Mouse (Mus musculus): ENCODE data around the gene Lrrc20. TPM values are rescaled to one million over a fixed set of nuclear protein-coding genes. Genes with fewer than 3 reads are reported as not detected.

Gene Lrrc20
- polyA plus RNA-seq, 1 experiment, result 11.8 TPM

- Histone ChIP-seq H3K79me2 (ENCODE audit: control insufficient read depth, insufficient read depth) (no peaks in the 10 kb centered on the region), H3K4me3 (ENCODE audit: insufficient read depth, poor library complexity, severe bottlenecking) (no peak overlapping the region), H3ac (ENCODE audit: control insufficient read depth, insufficient read length, low read depth) (no peak overlapping the region), H3K79me3 (ENCODE audit: low read depth) (no peaks in the 10 kb centered on the region), H3K36me3 (ENCODE audit: control insufficient read depth, insufficient read depth) (no peaks in the 10 kb centered on the region), H3K27me3 (ENCODE audit: control insufficient read depth, insufficient read depth, insufficient read length) (no peaks in the 10 kb centered on the region)
- no peak for TF ChIP-seq MYOG (IDR thresholded peaks at IDR 0.05; ENCODE audit: control insufficient read depth, extremely low read depth, insufficient read length)
- TF ChIP-seq USF1 (IDR thresholded peaks at IDR 0.05; ENCODE audit: low read depth), result no peak
- no peak for TF ChIP-seq MYOD1 (IDR thresholded peaks at IDR 0.05; ENCODE audit: control insufficient read depth, insufficient read length, low read depth)
- TF ChIP-seq CEBPB (IDR thresholded peaks at IDR 0.05; ENCODE audit: low read depth), result no peak
- TF ChIP-seq CTCF (IDR thresholded peaks at IDR 0.05; ENCODE audit: control insufficient read depth, insufficient read depth, insufficient read length), result no peak
- no peak for TF ChIP-seq MAX (IDR thresholded peaks at IDR 0.05)
- TF ChIP-seq FOSL1 (IDR thresholded peaks at IDR 0.05; ENCODE audit: insufficient read depth, low read length, poor library complexity, severe bottlenecking), result no peak
These were observed 62.8 kb downstream of the Lrrc20 start for GRCm38 (mm10) chr10:61538446-61538845.

DNA sequence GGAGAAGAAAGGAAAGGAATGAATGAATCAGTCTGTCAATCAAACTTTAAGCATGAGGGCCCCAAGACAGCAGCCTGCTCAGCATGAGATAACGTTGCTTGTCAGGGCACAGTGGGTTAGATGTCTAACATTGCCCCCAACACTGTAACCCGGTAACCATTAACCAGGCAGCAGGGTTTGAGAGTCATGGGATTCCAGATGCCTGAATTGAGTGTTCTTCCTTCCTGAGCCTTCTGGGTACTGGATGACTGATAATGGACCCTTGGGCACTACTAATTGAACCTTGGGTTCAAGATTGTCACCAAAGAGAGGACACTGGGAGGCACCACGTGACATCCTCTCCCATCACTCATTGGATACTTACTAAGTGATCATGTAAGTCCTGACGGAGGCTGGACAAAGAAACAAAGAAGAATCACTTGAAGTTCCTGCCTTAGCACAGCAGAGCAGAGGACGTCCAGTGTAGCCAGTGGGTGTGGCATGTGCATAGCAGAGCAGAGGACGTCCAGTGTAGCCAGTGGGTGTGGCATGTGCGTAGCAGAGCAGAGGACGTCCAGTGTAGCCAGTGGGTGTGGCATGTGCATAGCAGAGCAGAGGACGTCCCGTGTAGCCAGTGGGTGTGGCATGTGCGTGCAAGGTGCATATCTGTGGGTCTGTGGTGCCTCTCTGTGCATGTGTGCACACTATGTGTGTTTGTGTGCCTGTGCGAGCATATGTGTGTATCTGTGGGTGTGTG lies 68.7 kb downstream of the Lrrc20 start:
- no peak overlapping the region for H3ac ChIP-seq (ENCODE audit: control insufficient read depth, insufficient read length, low read depth)
- H3K36me3 ChIP-seq (ENCODE audit: control insufficient read depth, insufficient read depth), result no peaks in the 10 kb centered on the region
- H3K79me2 ChIP-seq (ENCODE audit: control insufficient read depth, insufficient read depth), result no peaks in the 10 kb centered on the region
- no peak overlapping the region for H3K4me3 ChIP-seq (ENCODE audit: insufficient read depth, poor library complexity, severe bottlenecking)
- no peaks in the 10 kb centered on the region for H3K79me3 ChIP-seq (ENCODE audit: low read depth)
- H3K27me3 ChIP-seq (ENCODE audit: control insufficient read depth, insufficient read depth, insufficient read length), result no peaks in the 10 kb centered on the region
- no peak for TF ChIP-seq MYOD1 (IDR thresholded peaks at IDR 0.05; ENCODE audit: control insufficient read depth, insufficient read length, low read depth)
- no peak for TF ChIP-seq MYOG (IDR thresholded peaks at IDR 0.05; ENCODE audit: control insufficient read depth, extremely low read depth, insufficient read length)
- no peak for TF ChIP-seq CTCF (IDR thresholded peaks at IDR 0.05; ENCODE audit: control insufficient read depth, insufficient read depth, insufficient read length)
- no peak for TF ChIP-seq USF1 (IDR thresholded peaks at IDR 0.05; ENCODE audit: low read depth)
- no peak for TF ChIP-seq CEBPB (IDR thresholded peaks at IDR 0.05; ENCODE audit: low read depth)

DNA sequence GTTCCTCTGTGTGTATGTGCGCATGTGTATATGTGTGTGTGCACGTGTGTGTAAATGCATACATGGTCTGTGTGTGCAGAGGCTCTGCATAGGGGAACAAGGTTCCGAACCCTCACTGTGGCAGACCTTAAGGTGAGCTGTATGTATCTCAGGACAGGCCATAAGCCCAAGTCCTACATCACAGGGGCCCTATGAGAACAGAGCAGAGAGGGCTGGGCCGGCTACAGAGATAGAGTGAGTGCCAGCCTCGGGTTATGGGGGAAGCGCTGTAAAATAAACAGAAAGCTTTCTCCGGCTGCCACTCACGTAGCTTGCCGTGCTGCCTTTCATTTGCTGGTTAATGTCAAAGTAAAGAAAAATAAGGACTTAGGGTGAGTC lies 69.3 kb downstream of the Lrrc20 start:
- TF ChIP-seq USF1 (IDR thresholded peaks at IDR 0.05; ENCODE audit: low read depth) (no peak), CEBPB (IDR thresholded peaks at IDR 0.05; ENCODE audit: low read depth) (no peak), MYOG (IDR thresholded peaks at IDR 0.05; ENCODE audit: control insufficient read depth, extremely low read depth, insufficient read length) (no peak), CTCF (IDR thresholded peaks at IDR 0.05; ENCODE audit: control insufficient read depth, insufficient read depth, insufficient read length) (no peak), FOSL1 (IDR thresholded peaks at IDR 0.05; ENCODE audit: insufficient read depth, low read length, poor library complexity, severe bottlenecking) (no peak), MYOD1 (IDR thresholded peaks at IDR 0.05; ENCODE audit: control insufficient read depth, insufficient read length, low read depth) (no peak), MAX (IDR thresholded peaks at IDR 0.05) (no peak)
- Histone ChIP-seq H3K79me2 (ENCODE audit: control insufficient read depth, insufficient read depth) (no peaks in the 10 kb centered on the region), H3K4me3 (ENCODE audit: insufficient read depth, poor library complexity, severe bottlenecking) (no peak overlapping the region), H3K27me3 (ENCODE audit: control insufficient read depth, insufficient read depth, insufficient read length) (no peaks in the 10 kb centered on the region), H3K79me3 (ENCODE audit: low read depth) (no peaks in the 10 kb centered on the region), H3ac (ENCODE audit: control insufficient read depth, insufficient read length, low read depth) (no peak overlapping the region), H3K36me3 (ENCODE audit: control insufficient read depth, insufficient read depth) (no peaks in the 10 kb centered on the region)

GRCm38 (mm10) chr10:61550106-61550505 lies 74.5 kb downstream of the Lrrc20 start:
- Histone ChIP-seq H3K79me2 (ENCODE audit: control insufficient read depth, insufficient read depth) (no peaks in the 10 kb centered on the region), H3K79me3 (ENCODE audit: low read depth) (no peaks in the 10 kb centered on the region), H3ac (ENCODE audit: control insufficient read depth, insufficient read length, low read depth) (no peak overlapping the region), H3K4me3 (ENCODE audit: insufficient read depth, poor library complexity, severe bottlenecking) (no peak overlapping the region), H3K27me3 (ENCODE audit: control insufficient read depth, insufficient read depth, insufficient read length) (no peaks in the 10 kb centered on the region), H3K36me3 (ENCODE audit: control insufficient read depth, insufficient read depth) (no peaks in the 10 kb centered on the region)
- TF ChIP-seq CTCF (IDR thresholded peaks at IDR 0.05; ENCODE audit: control insufficient read depth, insufficient read depth, insufficient read length), result no peak
- no peak for TF ChIP-seq CEBPB (IDR thresholded peaks at IDR 0.05; ENCODE audit: low read depth)
- TF ChIP-seq FOSL1 (IDR thresholded peaks at IDR 0.05; ENCODE audit: insufficient read depth, low read length, poor library complexity, severe bottlenecking), result no peak
- no peak for TF ChIP-seq MAX (IDR thresholded peaks at IDR 0.05)
- no peak for TF ChIP-seq MYOG (IDR thresholded peaks at IDR 0.05; ENCODE audit: control insufficient read depth, extremely low read depth, insufficient read length)
- TF ChIP-seq MYOD1 (IDR thresholded peaks at IDR 0.05; ENCODE audit: control insufficient read depth, insufficient read length, low read depth), result no peak
- TF ChIP-seq USF1 (IDR thresholded peaks at IDR 0.05; ENCODE audit: low read depth), result no peak

- no peak for TF ChIP-seq FOSL1 (IDR thresholded peaks at IDR 0.05; ENCODE audit: insufficient read depth, low read length, poor library complexity, severe bottlenecking)
- no peak for TF ChIP-seq MYOD1 (IDR thresholded peaks at IDR 0.05; ENCODE audit: control insufficient read depth, insufficient read length, low read depth)
- TF ChIP-seq CTCF (IDR thresholded peaks at IDR 0.05; ENCODE audit: control insufficient read depth, insufficient read depth, insufficient read length), result no peak
- no peak for TF ChIP-seq MYOG (IDR thresholded peaks at IDR 0.05; ENCODE audit: control insufficient read depth, extremely low read depth, insufficient read length)
- no peak for TF ChIP-seq CEBPB (IDR thresholded peaks at IDR 0.05; ENCODE audit: low read depth)
- no peak for TF ChIP-seq USF1 (IDR thresholded peaks at IDR 0.05; ENCODE audit: low read depth)
- no peak for TF ChIP-seq MAX (IDR thresholded peaks at IDR 0.05)
- H3K4me3 ChIP-seq (ENCODE audit: insufficient read depth, poor library complexity, severe bottlenecking), result no peak overlapping the region
- H3K79me2 ChIP-seq (ENCODE audit: control insufficient read depth, insufficient read depth), result no peaks in the 10 kb centered on the region
- H3K79me3 ChIP-seq (ENCODE audit: low read depth), result no peaks in the 10 kb centered on the region
- no peak overlapping the region for H3ac ChIP-seq (ENCODE audit: control insufficient read depth, insufficient read length, low read depth)
- H3K27me3 ChIP-seq (ENCODE audit: control insufficient read depth, insufficient read depth, insufficient read length), result no peaks in the 10 kb centered on the region
- H3K36me3 ChIP-seq (ENCODE audit: control insufficient read depth, insufficient read depth), result no peaks in the 10 kb centered on the region
These were observed 79.6 kb downstream of the Lrrc20 start for GRCm38 (mm10) chr10:61555155-61555554.
